Mouse (Mus musculus) thymus, adult 2 months (tissue): Measurements from ENCODE around the gene Cdk7. TPM values are rescaled to one million over a fixed set of nuclear protein-coding genes. Genes with fewer than 3 reads are reported as not detected.

Source experiments
- DNase-seq: peaks from one replicate; pipeline ENCODE4 v3.0.0; 2021
- H3K27ac ChIP-seq: fragments of 200-500 bp; 2 replicates; pipeline ENCODE4 v1.5.1; 2012; ENCODE audit warnings: low read length, control low read depth; ENCODE audit not compliant: control insufficient read depth, insufficient read depth
- H3K27me3 ChIP-seq: fragments of 200-500 bp; 2 replicates; pipeline ENCODE4 v1.6.1; 2012; ENCODE audit warnings: mild to moderate bottlenecking, low read length, moderate library complexity, mixed read lengths; ENCODE audit not compliant: control insufficient read depth, insufficient read depth
- H3K36me3 ChIP-seq: fragments of 200-500 bp; 2 replicates; pipeline ENCODE4 v1.6.1; 2012; ENCODE audit warnings: mild to moderate bottlenecking, low read length, moderate library complexity; ENCODE audit not compliant: control insufficient read depth, insufficient read depth
- H3K4me1 ChIP-seq: fragments of 200-500 bp; replicated peaks from 2 replicates; pipeline ENCODE4 v1.6.1; 2012; ENCODE audit warnings: low read length; ENCODE audit not compliant: control insufficient read depth, insufficient read depth
- H3K4me3 ChIP-seq: fragments of 200-500 bp; 2 replicates; pipeline ENCODE4 v1.5.1; 2012; ENCODE audit warnings: mild to moderate bottlenecking, low read length, control low read depth, moderate library complexity; ENCODE audit not compliant: control insufficient read depth, insufficient read depth
- CTCF ChIP-seq: fragments of 200-500 bp; IDR thresholded peaks from 2 replicates; pipeline ENCODE4 v1.5.1; 2012; ENCODE audit warnings: mild to moderate bottlenecking, control low read depth, low read length, moderate library complexity, borderline replicate concordance; ENCODE audit not compliant: control insufficient read depth, poor library complexity, insufficient read depth; ENCODE audit errors: extremely low read depth
- POLR2A ChIP-seq: fragments of 200-500 bp; IDR thresholded peaks from 2 replicates; pipeline ENCODE4 v1.6.1; 2012; ENCODE audit warnings: mild to moderate bottlenecking, low read length, control low read depth, moderate library complexity; ENCODE audit not compliant: control insufficient read depth, poor library complexity, insufficient read depth; ENCODE audit errors: extremely low read depth
- WGBS: fragments of 180-500 bp; shearing (Covaris S2); methylation state at CpG from one replicate; pipeline ENCODE4 v1.1.7; 2018; 5-methylcytosine and 5-hydroxymethylcytosine counted together
- polyA plus RNA-seq: library from polyadenylated mRNA; depleted of rRNA; stranded (reverse); fragments of >200 nt; gene quantifications from 2 replicates; pipeline ENCODE4 v1.2.3, GENCODE M21; 2012; rRNA removed

The Cdk7 gene
- polyA plus RNA-seq: 19.6 and 22.0 TPM in 2 replicates

DNA sequence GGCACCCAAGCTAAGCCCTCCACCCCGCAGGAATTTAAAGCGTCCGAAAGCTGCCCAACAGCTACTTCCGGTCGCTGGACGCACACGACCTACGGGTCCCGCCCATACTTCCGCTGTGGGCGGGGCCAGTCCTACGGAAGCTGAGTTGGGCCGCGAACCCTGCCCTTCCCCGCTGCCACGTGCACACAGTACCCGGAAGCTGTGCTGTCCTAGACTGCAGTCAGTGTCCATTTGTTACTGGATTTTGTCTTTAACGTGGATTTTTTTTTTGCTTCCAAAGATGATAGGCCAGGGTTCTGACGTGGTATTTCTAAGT, at the start of gene Cdk7:
Gene Cdk7, minus strand, starts transcription at position 79 of the 316 bp plus-strand sequence.
- peak within 1 kb of the TSS; percentile 70 for H3K4me3 ChIP-seq
- WGBS: under 1% methylated on average over 19 of the region's 19 CpGs
- H3K36me3 ChIP-seq: no peaks in the 10 kb centered on the region
- H3K27me3 ChIP-seq: no peaks in the 10 kb centered on the region
- peaks cover 2% of the 10 kb centered on the region for H3K4me1 ChIP-seq
- peak within 1 kb of the TSS; percentile 12; the same call in 1 of the 2 replicates for H3K27ac ChIP-seq
- DNase-seq: peak; percentile 92
- TF ChIP-seq CTCF (no peak), POLR2A (0 out of 2 replicates have a peak, but pooled peaks have one; percentile 37)

DNA sequence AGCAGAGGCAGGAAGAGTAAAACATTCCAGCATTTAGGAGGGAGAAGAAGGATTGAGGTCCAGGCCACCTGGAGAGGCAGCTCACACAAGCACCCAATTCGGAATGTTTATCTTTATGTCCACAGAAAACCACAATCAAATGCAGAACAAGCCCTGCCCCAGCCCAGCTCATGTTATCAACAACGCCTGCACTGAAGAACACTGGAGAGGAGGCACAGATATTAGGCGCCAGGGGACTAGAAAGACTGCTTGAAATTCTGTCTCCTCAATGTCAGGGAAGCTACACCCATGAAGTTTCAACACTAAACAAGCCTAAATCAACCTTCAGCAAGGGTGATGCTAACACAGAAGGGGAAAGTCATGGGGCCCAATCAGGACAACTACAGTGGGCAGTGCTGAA, 46.8 kb upstream of the Cdk7 start:
- H3K27me3 ChIP-seq: no peaks in the 10 kb centered on the region
- TF ChIP-seq CTCF: no peak
- TF ChIP-seq POLR2A: no peak
- no peak overlapping the region for H3K27ac ChIP-seq
- H3K36me3 ChIP-seq: peaks cover 4% of the 10 kb centered on the region; the same call in 1 of the 2 replicates
- 96% methylated on average over 3 of the region's 3 CpGs for WGBS
- H3K4me3 ChIP-seq: no peak overlapping the region
- no peak for DNase-seq
- H3K4me1 ChIP-seq: peaks cover 4% of the 10 kb centered on the region

DNA sequence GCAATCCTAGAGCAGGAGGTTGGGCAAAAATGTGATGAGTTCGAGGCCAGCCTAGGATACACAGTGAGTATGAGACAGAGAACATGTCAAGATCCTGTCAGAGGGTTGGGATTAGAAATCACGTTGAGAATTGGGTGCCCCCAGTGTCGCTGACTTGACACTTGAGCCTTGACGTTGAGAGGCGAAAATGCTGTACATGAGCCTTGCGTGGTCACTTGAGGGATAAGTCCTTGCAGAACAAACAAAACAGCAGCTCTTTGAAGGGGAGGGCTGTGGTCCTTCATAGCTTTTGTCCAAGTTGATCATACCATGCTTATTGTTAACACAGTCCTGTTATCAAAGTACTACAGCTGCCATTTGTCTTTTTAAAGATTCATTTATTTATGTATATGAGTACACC, 46.0 kb upstream of the Cdk7 start:
- H3K27ac ChIP-seq: no peak overlapping the region
- no peaks in the 10 kb centered on the region for H3K27me3 ChIP-seq
- H3K4me3 ChIP-seq: no peak overlapping the region
- WGBS: 90% methylated on average over 6 of the region's 6 CpGs
- no peak for DNase-seq
- no peaks in the 10 kb centered on the region for H3K36me3 ChIP-seq
- no peak for TF ChIP-seq POLR2A
- TF ChIP-seq CTCF: no peak
- H3K4me1 ChIP-seq: peaks cover 4% of the 10 kb centered on the region

DNA sequence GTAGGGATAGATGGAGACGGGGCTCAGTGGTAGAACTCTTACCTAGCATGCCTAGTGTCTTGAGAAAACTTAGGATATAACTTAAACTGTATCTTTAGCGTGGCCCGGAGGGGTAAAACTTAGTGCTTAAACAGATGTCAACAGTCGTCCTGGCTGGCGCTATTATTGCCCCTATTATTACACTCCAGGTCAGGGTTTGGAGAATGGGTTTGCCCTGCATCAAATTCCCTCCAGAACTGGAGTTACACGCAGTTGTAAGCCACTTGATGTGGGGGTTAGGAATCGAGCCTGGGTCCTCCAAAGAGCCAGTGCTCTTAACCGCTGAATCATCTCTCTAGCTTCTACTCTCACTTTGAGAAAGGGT, 45.3 kb upstream of the Cdk7 start:
- 9% methylated on average over 8 of the region's 8 CpGs for WGBS
- DNase-seq: no peak
- TF ChIP-seq CTCF: no peak
- TF ChIP-seq POLR2A: no peak
- Histone ChIP-seq H3K27ac (no peak overlapping the region), H3K36me3 (peaks cover under 1% of the 10 kb centered on the region; the same call in 1 of the 2 replicates), H3K4me1 (peaks cover 4% of the 10 kb centered on the region), H3K27me3 (no peaks in the 10 kb centered on the region), H3K4me3 (peak overlapping the region; percentile 83; the same call in 1 of the 2 replicates)

DNA sequence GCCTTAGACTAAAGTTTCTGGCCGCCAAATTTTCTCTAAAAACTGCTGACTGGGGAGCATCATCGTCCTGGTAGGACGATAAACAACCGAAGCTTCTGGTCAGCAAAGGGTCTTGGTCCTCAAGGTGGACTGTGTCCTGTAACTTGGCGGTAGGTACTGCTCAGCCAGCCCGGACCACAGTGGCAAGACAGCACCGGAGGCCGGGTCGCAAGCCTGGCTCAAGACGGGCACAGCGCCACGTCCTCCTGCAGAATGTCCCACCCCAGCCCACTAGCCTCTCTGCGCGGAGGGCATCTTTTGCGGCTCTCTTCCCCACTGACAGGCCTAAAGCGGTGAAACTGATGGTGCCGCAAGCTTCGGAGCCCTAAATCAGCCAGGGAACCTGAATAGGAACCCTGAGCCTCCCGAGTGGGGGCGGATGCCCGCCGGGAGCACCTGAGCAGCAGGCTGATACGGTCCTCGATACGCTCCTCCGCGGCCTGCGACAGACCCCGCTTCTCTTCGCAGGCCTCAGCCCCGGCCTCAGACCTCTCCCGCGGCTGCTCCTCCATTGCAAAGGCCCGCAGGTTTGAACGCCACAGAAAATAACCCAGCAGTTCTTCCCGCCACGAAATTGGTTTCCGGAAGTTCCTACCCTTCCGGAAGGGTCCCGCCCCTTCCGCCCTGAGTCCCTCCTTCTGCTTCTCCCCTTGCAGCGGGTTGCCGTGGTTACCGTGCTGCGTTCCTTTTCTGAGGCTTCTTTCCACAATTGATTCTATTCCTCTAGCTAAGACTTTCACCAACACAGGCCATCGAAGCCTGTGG, 44.7 kb upstream of the Cdk7 start, which contains the start of gene Cenph:
Gene Cenph, minus strand, starts transcription at position 648 of the 804 bp plus-strand sequence.
- Histone ChIP-seq H3K36me3 (peaks cover 4% of the 10 kb centered on the region), H3K4me1 (peaks cover 4% of the 10 kb centered on the region), H3K4me3 (peak within 1 kb of the TSS; percentile 83), H3K27ac (no peak within 1 kb of the TSS), H3K27me3 (no peaks in the 10 kb centered on the region)
- TF ChIP-seq POLR2A (peak; percentile 40; the same call in 1 of the 2 replicates), CTCF (0 out of 2 replicates have a peak, but pooled peaks have one; percentile 16)
- under 1% methylated on average over 46 of the region's 46 CpGs for WGBS
- peak; percentile 84 for DNase-seq

DNA sequence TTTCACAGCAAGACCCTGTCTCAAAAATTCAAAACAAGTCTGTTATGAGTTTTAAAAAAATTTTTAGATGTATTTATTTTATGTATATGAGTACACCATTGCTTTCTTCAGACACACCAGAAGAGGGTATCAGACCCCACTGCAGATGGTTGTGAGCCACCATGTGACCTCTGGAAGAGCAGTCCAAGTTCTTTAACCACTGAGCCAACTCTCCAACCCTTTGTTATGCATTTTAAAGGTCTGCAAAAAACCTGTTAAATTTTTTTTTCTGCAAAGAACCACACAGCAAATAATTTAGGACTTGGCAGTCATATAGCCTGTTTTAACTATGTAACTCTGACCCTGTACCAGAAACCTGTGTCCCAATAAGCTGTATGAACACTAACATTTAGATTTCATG, 44.0 kb upstream of the Cdk7 start:
- DNase-seq: no peak

More for the DNA sequence above, 44.0 kb upstream of the Cdk7 start:
- no peak overlapping the region for H3K27ac ChIP-seq
- no peak overlapping the region for H3K4me3 ChIP-seq
- H3K4me1 ChIP-seq: peaks cover 4% of the 10 kb centered on the region
- H3K27me3 ChIP-seq: no peaks in the 10 kb centered on the region
- TF ChIP-seq CTCF: no peak
- TF ChIP-seq POLR2A: no peak
- peaks cover 8% of the 10 kb centered on the region for H3K36me3 ChIP-seq
